ENCODE assay signal across 22 mouse cellular contexts in genomic region chr7:112454951-112455350, GRCm38 (mm10). TPM values are rescaled to one million over a fixed set of nuclear protein-coding genes. Genes with fewer than 3 reads are reported as not detected.
DNase-seq lines count a peak whose midpoint lies in the region; ATAC-seq and TF ChIP-seq lines count a peak whose summit lies in the region.
"Had no signal": no experiment of that assay in that cellular context is flagged by ENCODE, and none has a peak within 500 bp of the region (broad histone marks: within the 10 kb centered on the region; RNA-seq: fewer than 3 reads in every experiment).

No protein-coding gene starts in this region.

- no peak for ATAC-seq in heart, embryonic 12.5 days (ENCODE audit: insufficient number of reproducible peaks, low FRiP score)
- ATAC-seq in lung, embryonic 14.5 days (ENCODE audit: insufficient read depth) = no peak
- ATAC-seq in intestine, embryonic 14.5 days (replicated peaks; ENCODE audit: low FRiP score, low TSS enrichment, low read depth) = no peak
- no peak for ATAC-seq in stomach, embryonic 14.5 days (ENCODE audit: insufficient number of reproducible peaks, insufficient read depth, low FRiP score, low read depth)
- no peak for ATAC-seq in forebrain, embryonic 13.5 days
- ATAC-seq: forebrain, embryonic 15.5 days; inflammation-experienced regulatory T-cells, adult 6 months had no signal

- 0 out of 2 replicates have a peak, but pooled peaks cover under 1% of the 10 kb centered on the region for H3K36me3 ChIP-seq in heart, embryonic 12.5 days
- H3K36me3 ChIP-seq in lung, embryonic 14.5 days (ENCODE audit: insufficient read depth) = no peaks in the 10 kb centered on the region
- no peaks in the 10 kb centered on the region for H3K36me3 ChIP-seq in intestine, embryonic 14.5 days (ENCODE audit: control insufficient read depth, insufficient read depth, low read length)
- no peaks in the 10 kb centered on the region for H3K36me3 ChIP-seq in stomach, embryonic 14.5 days (ENCODE audit: control insufficient read depth, insufficient read depth, low read length)
- H3K36me3 ChIP-seq in forebrain, embryonic 13.5 days (ENCODE audit: poor library complexity, severe bottlenecking) = no peaks in the 10 kb centered on the region
- H3K36me3 ChIP-seq: forebrain, embryonic 15.5 days; hindbrain, embryonic 13.5 days; liver, embryonic 15.5 days; midbrain, embryonic 10.5 days; neural tube, embryonic 12.5 days had no signal

- 58% methylated on average over 2 of the region's 2 CpGs for WGBS in heart, embryonic 12.5 days
- WGBS in lung, embryonic 14.5 days = 88% methylated on average over 2 of the region's 2 CpGs
- WGBS in lung, adult 2 months = 84% methylated on average over 2 of the region's 2 CpGs
- 88% methylated on average over 2 of the region's 2 CpGs for WGBS in intestine, embryonic 14.5 days
- 83% methylated on average over 2 of the region's 2 CpGs for whole genome bisulfite sequencing in stomach, embryonic 14.5 days
- WGBS in forebrain, embryonic 13.5 days = 94% methylated on average over 2 of the region's 2 CpGs

- no peak for DNase-seq in heart, postnatal 25 days (ENCODE audit: low spot score)
- no peak for DNase-seq in lung, embryonic 14.5 days
- DNase-seq in lung, adult 2 months = no peak
- DNase-seq in intestine, embryonic 14.5 days (ENCODE audit: low spot score) = no peak
- no peak for DNase-seq in adrenal gland, adult 18-20 months (ENCODE audit: low spot score in 2 of 2)
- DNase-seq: cerebellum, adult 2 months; gastrocnemius, postnatal 36 days; lung, postnatal 36 days; spleen, adult 18-20 months; thymus, postnatal 14 days had no signal

- peak overlapping the region; percentile 72; the same call in 1 of the 2 replicates for H3K27ac ChIP-seq in heart, embryonic 12.5 days (ENCODE audit: poor library complexity, severe bottlenecking)
- H3K27ac ChIP-seq in lung, embryonic 14.5 days (ENCODE audit: low read depth) = peak overlapping the region; percentile 88
- peak overlapping the region; percentile 89 for H3K27ac ChIP-seq in intestine, embryonic 14.5 days (ENCODE audit: low read depth)
- H3K27ac ChIP-seq in stomach, embryonic 14.5 days (ENCODE audit: low read length) = peak overlapping the region; percentile 88; the same call in 1 of the 2 replicates
- no peak overlapping the region for H3K27ac ChIP-seq in forebrain, embryonic 13.5 days
- H3K27ac ChIP-seq: forebrain, embryonic 15.5 days; hindbrain, embryonic 13.5 days; liver, embryonic 15.5 days; neural tube, embryonic 12.5 days had no signal

- H3K4me2 ChIP-seq in heart, embryonic 12.5 days = no peak overlapping the region
- H3K4me2 ChIP-seq in lung, embryonic 14.5 days = no peak overlapping the region
- no peak overlapping the region for H3K4me2 ChIP-seq in intestine, embryonic 14.5 days (ENCODE audit: low read length)
- no peak overlapping the region for H3K4me2 ChIP-seq in stomach, embryonic 14.5 days (replicated peaks; ENCODE audit: low read depth, low read length)
- H3K4me2 ChIP-seq in forebrain, embryonic 13.5 days = no peak overlapping the region
- H3K4me2 ChIP-seq: forebrain, embryonic 15.5 days; hindbrain, embryonic 13.5 days; liver, embryonic 15.5 days; neural tube, embryonic 12.5 days had no signal

- no peak overlapping the region for H3K9ac ChIP-seq in heart, embryonic 12.5 days
- H3K9ac ChIP-seq in lung, embryonic 14.5 days = no peak overlapping the region
- no peak overlapping the region for H3K9ac ChIP-seq in intestine, embryonic 14.5 days (ENCODE audit: low read length)
- H3K9ac ChIP-seq in stomach, embryonic 14.5 days (replicated peaks; ENCODE audit: low read depth, low read length) = no peak overlapping the region
- no peak overlapping the region for H3K9ac ChIP-seq in forebrain, embryonic 13.5 days
- H3K9ac ChIP-seq: forebrain, embryonic 15.5 days; hindbrain, embryonic 13.5 days; liver, embryonic 15.5 days; neural tube, embryonic 12.5 days had no signal

- H3K27me3 ChIP-seq in heart, embryonic 12.5 days (replicated peaks) = no peaks in the 10 kb centered on the region
- H3K27me3 ChIP-seq in lung, embryonic 14.5 days (ENCODE audit: insufficient read depth, low read length) = no peaks in the 10 kb centered on the region
- no peaks in the 10 kb centered on the region for H3K27me3 ChIP-seq in intestine, embryonic 14.5 days (replicated peaks; ENCODE audit: control insufficient read depth, insufficient read depth, low read length)
- H3K27me3 ChIP-seq in stomach, embryonic 14.5 days (ENCODE audit: control insufficient read depth, insufficient read depth, low read length) = no peaks in the 10 kb centered on the region
- H3K27me3 ChIP-seq in forebrain, embryonic 13.5 days = 0 out of 2 replicates have a peak, but pooled peaks cover 4% of the 10 kb centered on the region
- H3K27me3 ChIP-seq: CH12.LX; forebrain, embryonic 15.5 days; hindbrain, embryonic 13.5 days; liver, embryonic 15.5 days; neural tube, embryonic 12.5 days had no signal

- H3K4me1 ChIP-seq in heart, embryonic 12.5 days (replicated peaks) = peaks cover 46% of the 10 kb centered on the region
- H3K4me1 ChIP-seq in lung, embryonic 14.5 days (ENCODE audit: insufficient read depth) = peaks cover 19% of the 10 kb centered on the region
- peaks cover 15% of the 10 kb centered on the region for H3K4me1 ChIP-seq in lung, adult 2 months (ENCODE audit: control insufficient read depth, insufficient read depth, low read length)
- H3K4me1 ChIP-seq in intestine, embryonic 14.5 days (replicated peaks; ENCODE audit: control insufficient read depth, insufficient read depth, low read length) = peaks cover 31% of the 10 kb centered on the region
- peaks cover 38% of the 10 kb centered on the region for H3K4me1 ChIP-seq in stomach, embryonic 14.5 days (ENCODE audit: control insufficient read depth, insufficient read depth, low read length)
- peaks cover 21% of the 10 kb centered on the region for H3K4me1 ChIP-seq in forebrain, embryonic 13.5 days
- H3K4me1 ChIP-seq: liver, embryonic 15.5 days had no signal

- intact Hi-C loops in heart, postnatal 25 days (cut with DNase I) = no loop called here

- no peaks in the 10 kb centered on the region for H3K9me3 ChIP-seq in heart, embryonic 12.5 days (replicated peaks)
- H3K9me3 ChIP-seq in lung, embryonic 14.5 days (ENCODE audit: low read depth, low read length) = no peaks in the 10 kb centered on the region
- H3K9me3 ChIP-seq in intestine, embryonic 14.5 days (ENCODE audit: control insufficient read depth, low read length) = no peaks in the 10 kb centered on the region
- no peaks in the 10 kb centered on the region for H3K9me3 ChIP-seq in stomach, embryonic 14.5 days (ENCODE audit: control insufficient read depth, low read depth, low read length)
- no peaks in the 10 kb centered on the region for H3K9me3 ChIP-seq in forebrain, embryonic 13.5 days (replicated peaks)
- H3K9me3 ChIP-seq: forebrain, embryonic 15.5 days; hindbrain, embryonic 13.5 days; liver, embryonic 15.5 days; midbrain, embryonic 10.5 days; neural tube, embryonic 12.5 days had no signal

- TF ChIP-seq CTCF in lung, embryonic 14.5 days (IDR thresholded peaks at IDR 0.05; ENCODE audit: low read depth) = no peak
- no peak for TF ChIP-seq CTCF in lung, adult 2 months (IDR thresholded peaks at IDR 0.05; ENCODE audit: insufficient read depth, low read length)

- TF ChIP-seq POLR2A in lung, adult 2 months (IDR thresholded peaks at IDR 0.05; ENCODE audit: borderline replicate concordance, extremely low read depth, low read depth, low read length) = no peak

- H3K4me3 ChIP-seq in heart, embryonic 12.5 days = no peak overlapping the region
- H3K4me3 ChIP-seq in lung, embryonic 14.5 days (ENCODE audit: low read depth, low read length) = no peak overlapping the region
- no peak overlapping the region for H3K4me3 ChIP-seq in lung, adult 2 months (replicated peaks; ENCODE audit: extremely low read depth, low read depth, low read length)
- H3K4me3 ChIP-seq in intestine, embryonic 14.5 days (ENCODE audit: low read depth, low read length) = no peak overlapping the region
- no peak overlapping the region for H3K4me3 ChIP-seq in stomach, embryonic 14.5 days (ENCODE audit: low read depth, low read length)
- H3K4me3 ChIP-seq in forebrain, embryonic 13.5 days = no peak overlapping the region
- H3K4me3 ChIP-seq: forebrain, embryonic 15.5 days; hindbrain, embryonic 13.5 days; liver, embryonic 15.5 days; midbrain, embryonic 10.5 days; neural tube, embryonic 12.5 days had no signal

RNA-seq across cellular contexts. Expression of gene Parva, which starts 27.6 kb away (rescaled TPM):
- 101 and 103 TPM in 2 replicates for polyA plus RNA-seq in heart, embryonic 12.5 days (2016; fragmentation: Nextera tagmentation; extraction: Ambion mirVana)
- total RNA-seq in heart, postnatal 25 days (2021) = 10 to 100 TPM; 55.2 to 61.3 TPM
- polyA plus RNA-seq in lung, embryonic 14.5 days (2014; fragmentation: Nextera tagmentation; extraction: Ambion mirVana) = 102 and 105 TPM in 2 replicates
- polyA plus RNA-seq in lung, adult 2 months (2012; rRNA removed) = 54.7 and 80.5 TPM in 2 replicates
- polyA plus RNA-seq in intestine, embryonic 14.5 days (2014; fragmentation: Nextera tagmentation; extraction: Ambion mirVana) = 102 and 114 TPM in 2 replicates
- 128 and 135 TPM in 2 replicates for polyA plus RNA-seq in stomach, embryonic 14.5 days (2014; fragmentation: Nextera tagmentation; extraction: Ambion mirVana)
- 10 to 100 TPM; 81.0 to 83.7 TPM for total RNA-seq in adrenal gland, adult 18-20 months (2021)
- 27.6 and 31.9 TPM in 2 replicates for polyA plus RNA-seq in forebrain, embryonic 13.5 days (2015; fragmentation: Nextera tagmentation; extraction: Ambion mirVana)
- total RNA-seq: MEL; monocyte, adult 5-6 weeks had no signal
- polyA plus RNA-seq: inflammation-experienced regulatory T-cells, adult 6 months had no signal
